Mouse (Mus musculus) G1E (cell line): Measurements from ENCODE around the gene Slx1b.

ENCODE experiments used
- CTCF ChIP-seq: IDR thresholded peaks from 2 replicates; pipeline ENCODE4 v1.5.1; 2012; ENCODE audit warnings: low read depth, low read length, inconsistent platforms, mixed read lengths
- GATA1 ChIP-seq: IDR thresholded peaks from 2 replicates; pipeline ENCODE4 v1.6.1; 2012; ENCODE audit warnings: borderline replicate concordance, low read length, inconsistent platforms, mixed read lengths
- GATA2 ChIP-seq: IDR thresholded peaks from 2 replicates; pipeline ENCODE4 v1.6.1; 2012; ENCODE audit warnings: low read depth, low read length, inconsistent platforms, borderline replicate concordance
- POLR2AphosphoS5 ChIP-seq: IDR thresholded peaks from 2 replicates; pipeline ENCODE4 v1.6.1; 2012; ENCODE audit warnings: low read depth, low read length, inconsistent platforms; ENCODE audit not compliant: insufficient replicate concordance
- TAL1 ChIP-seq: conservative IDR thresholded peaks from 2 replicates; pipeline ENCODE4 v1.6.1; 2012; ENCODE audit warnings: low read depth, low read length, inconsistent platforms, mixed read lengths

GRCm38 (mm10) chr7:126690737-126691136 is 4.8 kb downstream of the Slx1b start:
- no peak for TF ChIP-seq CTCF
- no peak for TF ChIP-seq GATA2
- no peak for TF ChIP-seq GATA1
- TF ChIP-seq TAL1, result no peak
- no peak for TF ChIP-seq POLR2AphosphoS5
